Mouse (Mus musculus): ENCODE data around the gene Mdm2. TPM values are rescaled to one million over a fixed set of nuclear protein-coding genes. Genes with fewer than 3 reads are reported as not detected.
"Not testable (repeated sequence)": the region's sequence is repeated elsewhere in the genome, so short reads cannot be mapped to it uniquely, and the experiment has no call there.

Gene Mdm2
- polyA plus RNA-seq, 1 experiment from 2014 or later, result 60.6 TPM

- Histone ChIP-seq H3K36me3 (peaks cover 95% of the 10 kb centered on the region), H3K4me1 (no peaks in the 10 kb centered on the region), H3K27ac (replicated peaks) (no peak overlapping the region), H3K9me3 (replicated peaks) (no peaks in the 10 kb centered on the region), H3K4me3 (no peak overlapping the region), H3K27me3 (ENCODE audit: low read depth, poor library complexity, severe bottlenecking) (no peaks in the 10 kb centered on the region)
- DNase-seq (ENCODE audit: low spot score), result no peak
- WGBS, result 97% methylated on average over 5 of the region's 5 CpGs
Measured at GRCm38 (mm10) chr10:117752851-117753647, 42.5 kb upstream of the Mdm2 start.

GRCm38 (mm10) chr10:117752304-117752821 is 41.8 kb upstream of the Mdm2 start:
- H3K27ac ChIP-seq (replicated peaks), result no peak overlapping the region
- 98% methylated on average over 7 of the region's 7 CpGs for WGBS
- no peak overlapping the region for H3K4me3 ChIP-seq
- no peaks in the 10 kb centered on the region for H3K4me1 ChIP-seq
- no peaks in the 10 kb centered on the region for H3K9me3 ChIP-seq (replicated peaks)
- no peak for DNase-seq (ENCODE audit: low spot score)
- no peaks in the 10 kb centered on the region for H3K27me3 ChIP-seq (ENCODE audit: low read depth, poor library complexity, severe bottlenecking)
- H3K36me3 ChIP-seq, result peaks cover 91% of the 10 kb centered on the region

- no peaks in the 10 kb centered on the region for H3K9me3 ChIP-seq (replicated peaks)
- H3K27ac ChIP-seq (replicated peaks), result no peak overlapping the region
- H3K4me1 ChIP-seq, result no peaks in the 10 kb centered on the region
- H3K27me3 ChIP-seq (ENCODE audit: low read depth, poor library complexity, severe bottlenecking), result no peaks in the 10 kb centered on the region
- 94% methylated on average over 6 of the region's 6 CpGs for WGBS
- peaks cover 85% of the 10 kb centered on the region for H3K36me3 ChIP-seq
- no peak for DNase-seq (ENCODE audit: low spot score)
- no peak overlapping the region for H3K4me3 ChIP-seq
Measured at GRCm38 (mm10) chr10:117751744-117752143, 41.2 kb upstream of the Mdm2 start.

GRCm38 (mm10) chr10:117751282-117751610 is 40.7 kb upstream of the Mdm2 start:
- no peaks in the 10 kb centered on the region for H3K4me1 ChIP-seq
- no peaks in the 10 kb centered on the region for H3K27me3 ChIP-seq (ENCODE audit: low read depth, poor library complexity, severe bottlenecking)
- DNase-seq (ENCODE audit: low spot score), result no peak
- H3K27ac ChIP-seq (replicated peaks), result no peak overlapping the region
- WGBS, result 96% methylated on average over 14 of the region's 14 CpGs
- H3K9me3 ChIP-seq (replicated peaks), result no peaks in the 10 kb centered on the region
- peaks cover 80% of the 10 kb centered on the region for H3K36me3 ChIP-seq
- no peak overlapping the region for H3K4me3 ChIP-seq

- DNase-seq (ENCODE audit: low spot score), result no peak
- Histone ChIP-seq H3K4me1 (no peaks in the 10 kb centered on the region), H3K36me3 (peaks cover 75% of the 10 kb centered on the region), H3K4me3 (no peak overlapping the region), H3K27ac (replicated peaks) (no peak overlapping the region), H3K27me3 (ENCODE audit: low read depth, poor library complexity, severe bottlenecking) (no peaks in the 10 kb centered on the region), H3K9me3 (replicated peaks) (no peaks in the 10 kb centered on the region)
- WGBS, result 95% methylated on average over 5 of the region's 5 CpGs
Measured at GRCm38 (mm10) chr10:117750529-117751281, 40.1 kb upstream of the Mdm2 start.

- H3K9me3 ChIP-seq (replicated peaks), result no peaks in the 10 kb centered on the region
- whole genome bisulfite sequencing, result 96% methylated on average over 14 of the region's 14 CpGs
- peaks cover 66% of the 10 kb centered on the region for H3K36me3 ChIP-seq
- DNase-seq (ENCODE audit: low spot score), result no peak
- H3K27me3 ChIP-seq (ENCODE audit: low read depth, poor library complexity, severe bottlenecking), result no peaks in the 10 kb centered on the region
- peaks cover 7% of the 10 kb centered on the region for H3K4me1 ChIP-seq
- no peak overlapping the region for H3K27ac ChIP-seq (replicated peaks)
- no peak overlapping the region for H3K4me3 ChIP-seq
Measured at GRCm38 (mm10) chr10:117749787-117750343, 39.3 kb upstream of the Mdm2 start.

GRCm38 (mm10) chr10:117749050-117749686 is 38.6 kb upstream of the Mdm2 start:
- no peak for DNase-seq (ENCODE audit: low spot score)
- peaks cover 12% of the 10 kb centered on the region for H3K4me1 ChIP-seq
- no peak overlapping the region for H3K4me3 ChIP-seq
- no peaks in the 10 kb centered on the region for H3K9me3 ChIP-seq (replicated peaks)
- H3K27ac ChIP-seq (replicated peaks), result no peak overlapping the region
- no peaks in the 10 kb centered on the region for H3K27me3 ChIP-seq (ENCODE audit: low read depth, poor library complexity, severe bottlenecking)
- WGBS, result 97% methylated on average over 10 of the region's 10 CpGs
- H3K36me3 ChIP-seq, result peaks cover 60% of the 10 kb centered on the region

- Histone ChIP-seq H3K9me3 (replicated peaks) (no peaks in the 10 kb centered on the region), H3K36me3 (peaks cover 64% of the 10 kb centered on the region), H3K4me1 (peaks cover 19% of the 10 kb centered on the region), H3K27me3 (ENCODE audit: low read depth, poor library complexity, severe bottlenecking) (no peaks in the 10 kb centered on the region), H3K27ac (replicated peaks) (no peak overlapping the region), H3K4me3 (no peak overlapping the region)
- no peak for DNase-seq (ENCODE audit: low spot score)
- WGBS, result 95% methylated on average over 10 of the region's 10 CpGs
Measured at GRCm38 (mm10) chr10:117748276-117749049, 37.9 kb upstream of the Mdm2 start.

GRCm38 (mm10) chr10:117747711-117748110 is 37.2 kb upstream of the Mdm2 start:
- no peak for DNase-seq (ENCODE audit: low spot score)
- Histone ChIP-seq H3K9me3 (replicated peaks) (no peaks in the 10 kb centered on the region), H3K36me3 (peaks cover 57% of the 10 kb centered on the region), H3K4me3 (no peak overlapping the region), H3K4me1 (peaks cover 19% of the 10 kb centered on the region), H3K27me3 (ENCODE audit: low read depth, poor library complexity, severe bottlenecking) (no peaks in the 10 kb centered on the region), H3K27ac (replicated peaks) (no peak overlapping the region)
- 95% methylated on average over 7 of the region's 7 CpGs for WGBS

- Histone ChIP-seq H3K36me3 (peaks cover 48% of the 10 kb centered on the region), H3K9me3 (replicated peaks) (no peaks in the 10 kb centered on the region), H3K4me3 (peak within 1 kb of the TSS; percentile 60), H3K27me3 (ENCODE audit: low read depth, poor library complexity, severe bottlenecking) (no peaks in the 10 kb centered on the region), H3K4me1 (peaks cover 19% of the 10 kb centered on the region), H3K27ac (replicated peaks) (peak within 1 kb of the TSS; percentile 79)
- peak; percentile 95 for DNase-seq (ENCODE audit: low spot score)
- WGBS, result 14% methylated on average over 46 of the region's 46 CpGs
Measured at GRCm38 (mm10) chr10:117746297-117746883, 35.8 kb upstream of the Mdm2 start, which contains the start of gene Slc35e3. Slc35e3 (minus strand) TSS chr10:117746365.

- peaks cover 48% of the 10 kb centered on the region for H3K36me3 ChIP-seq
- WGBS, result under 1% methylated on average over 26 of the region's 46 CpGs
- H3K27ac ChIP-seq (replicated peaks), result peak overlapping the region; percentile 79
Measured at GRCm38 (mm10) chr10:117745570-117746296, 35.2 kb upstream of the Mdm2 start.

More at GRCm38 (mm10) chr10:117745570-117746296, 35.2 kb upstream of the Mdm2 start:
- peak; percentile 35 for DNase-seq (ENCODE audit: low spot score)
- Histone ChIP-seq H3K4me3 (peak overlapping the region; percentile 60), H3K4me1 (peaks cover 19% of the 10 kb centered on the region)
- not testable (repeated sequence) for H3K9me3 ChIP-seq (replicated peaks); H3K27me3 ChIP-seq (ENCODE audit: low read depth, poor library complexity, severe bottlenecking)
